Mouse (Mus musculus) kidney, embryonic 16.5 days (tissue): Measurements from ENCODE around the gene B3gntl1. TPM values are rescaled to one million over a fixed set of nuclear protein-coding genes. Genes with fewer than 3 reads are reported as not detected.

Experiments used
- ATAC-seq: fragments of 200-750 bp; cut with Nextera tagmentation; 2 replicates; pipeline ENCODE4 v1.8.0; 2017; ENCODE audit warnings: moderate TSS enrichment; ENCODE audit not compliant: low FRiP score, low TSS enrichment
- H3K27ac ChIP-seq: fragments of 300-500 bp; sonication (generic); 2 replicates; pipeline ENCODE4 v1.5.1; 2014; ENCODE audit warnings: low read length
- H3K27me3 ChIP-seq: fragments of 300-500 bp; sonication (generic); 2 replicates; pipeline ENCODE4 v1.6.1; 2014; ENCODE audit warnings: low read length, control low read depth, mixed read lengths; ENCODE audit not compliant: insufficient read depth
- H3K36me3 ChIP-seq: fragments of 300-500 bp; sonication (generic); 2 replicates; pipeline ENCODE4 v1.6.1; 2014; ENCODE audit warnings: low read length, control low read depth, mixed read lengths; ENCODE audit not compliant: insufficient read depth
- H3K4me1 ChIP-seq: fragments of 300-500 bp; sonication (generic); 2 replicates; pipeline ENCODE4 v1.6.1; 2014; ENCODE audit warnings: low read length, control low read depth, mixed read lengths; ENCODE audit not compliant: insufficient read depth
- H3K4me2 ChIP-seq: fragments of 300-500 bp; sonication (generic); replicated peaks from 2 replicates; pipeline ENCODE4 v1.6.1; 2014; ENCODE audit warnings: low read depth, low read length
- H3K4me3 ChIP-seq: fragments of 300-500 bp; sonication (generic); 2 replicates; pipeline ENCODE4 v1.5.1; 2014; ENCODE audit warnings: mild to moderate bottlenecking, low read length
- H3K9ac ChIP-seq: fragments of 300-500 bp; sonication (generic); replicated peaks from 2 replicates; pipeline ENCODE4 v1.6.1; 2014; ENCODE audit warnings: low read length
- H3K9me3 ChIP-seq: fragments of 300-500 bp; sonication (generic); 2 replicates; pipeline ENCODE4 v1.6.1; 2016; ENCODE audit warnings: low read length, control low read depth
- whole genome bisulfite sequencing: fragments of 180-500 bp; shearing (Covaris S2); extraction: QIAGEN DNeasy Blood & Tissue Kit; methylation state at CpG from one replicate; pipeline ENCODE4 v1.1.7; 2014; 5-methylcytosine and 5-hydroxymethylcytosine counted together
- polyA plus RNA-seq: library from polyadenylated mRNA; unstranded; fragments of >200 nt; fragmentation: Nextera tagmentation; extraction: Ambion mirVana; gene quantifications from 2 replicates; pipeline ENCODE4 v1.2.1, GENCODE M21; 2015

B3gntl1 gene
- polyA plus RNA-seq, 1 experiment from 2014 or later, result 8.8 TPM

DNA sequence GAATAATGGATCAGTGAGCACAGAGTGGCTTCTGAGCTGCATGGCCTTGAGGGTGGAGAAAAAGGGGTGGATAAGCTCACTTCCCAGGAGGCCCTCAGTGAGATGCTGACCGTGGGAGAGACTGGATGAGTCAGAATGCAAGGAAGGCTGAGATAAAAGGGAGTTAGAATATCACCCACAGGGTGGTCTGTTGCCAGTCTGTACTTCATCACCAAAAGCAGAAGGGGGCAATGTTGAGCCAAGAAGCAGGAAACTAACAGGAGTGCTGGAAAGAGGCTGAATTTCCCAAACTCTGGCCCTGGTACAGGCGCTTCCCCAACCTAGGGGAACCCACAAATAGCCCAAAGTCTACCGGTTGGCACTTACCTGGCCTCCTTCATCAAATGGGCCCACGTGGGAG, 42.5 kb downstream of the B3gntl1 start:
- 87% methylated on average over 4 of the region's 4 CpGs for WGBS
- ATAC-seq, result no peak
- Histone ChIP-seq H3K4me3 (no peak overlapping the region), H3K9me3 (no peaks in the 10 kb centered on the region), H3K36me3 (0 out of 2 replicates have a peak, but pooled peaks cover 6% of the 10 kb centered on the region), H3K4me2 (no peak overlapping the region), H3K9ac (no peak overlapping the region), H3K27me3 (no peaks in the 10 kb centered on the region), H3K27ac (no peak overlapping the region), H3K4me1 (no peaks in the 10 kb centered on the region)

DNA sequence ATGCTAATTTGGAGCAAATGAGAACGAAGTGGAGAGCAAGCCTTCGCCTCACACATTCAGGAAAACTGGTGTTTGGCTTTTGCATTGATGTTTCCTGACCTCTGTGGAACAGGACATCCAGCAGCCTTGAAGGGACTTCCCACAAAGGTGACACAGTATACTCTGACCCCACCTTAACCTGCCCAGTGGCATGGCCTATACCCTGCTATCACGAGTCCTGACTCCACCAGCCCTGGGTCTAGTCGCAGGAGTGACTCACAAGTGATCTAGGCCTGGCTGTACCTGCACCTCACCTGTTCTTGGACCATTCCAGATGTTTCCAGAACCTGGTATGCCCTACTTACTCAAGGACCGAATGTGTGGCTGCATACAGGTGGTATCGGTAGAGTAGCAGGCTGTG, 43.4 kb downstream of the B3gntl1 start:
- Histone ChIP-seq H3K9ac (no peak overlapping the region), H3K36me3 (0 out of 2 replicates have a peak, but pooled peaks cover 6% of the 10 kb centered on the region), H3K4me2 (no peak overlapping the region), H3K4me3 (no peak overlapping the region), H3K27ac (no peak overlapping the region), H3K27me3 (no peaks in the 10 kb centered on the region), H3K9me3 (no peaks in the 10 kb centered on the region), H3K4me1 (no peaks in the 10 kb centered on the region)
- ATAC-seq, result no peak
- WGBS, result 96% methylated on average over 6 of the region's 6 CpGs

DNA sequence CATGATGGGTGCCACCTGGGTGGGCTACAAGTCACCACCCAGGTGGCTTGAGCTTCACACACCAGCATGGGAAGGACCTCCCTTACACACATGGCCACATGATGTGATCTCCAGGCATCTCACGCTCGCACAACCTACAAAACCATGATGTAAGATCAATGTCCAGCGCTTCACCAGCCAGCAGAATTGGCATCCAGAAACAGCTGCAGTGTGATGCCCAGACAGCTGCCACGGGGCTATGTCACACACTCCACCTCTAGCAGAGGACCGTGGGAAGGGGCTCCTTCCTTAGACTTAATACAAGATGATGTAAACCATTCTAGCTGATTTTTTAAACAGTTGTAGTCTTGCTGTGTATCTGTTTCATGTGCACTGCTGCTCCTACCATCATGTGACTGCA, 45.4 kb downstream of the B3gntl1 start:
- no peak overlapping the region for H3K9ac ChIP-seq
- H3K4me3 ChIP-seq, result no peak overlapping the region
- H3K27me3 ChIP-seq, result no peaks in the 10 kb centered on the region
- H3K9me3 ChIP-seq, result no peaks in the 10 kb centered on the region
- 92% methylated on average over 5 of the region's 5 CpGs for WGBS
- H3K36me3 ChIP-seq, result peaks cover 12% of the 10 kb centered on the region; the same call in 1 of the 2 replicates
- ATAC-seq, result no peak
- H3K27ac ChIP-seq, result no peak overlapping the region
- H3K4me1 ChIP-seq, result no peaks in the 10 kb centered on the region
- H3K4me2 ChIP-seq, result no peak overlapping the region

DNA sequence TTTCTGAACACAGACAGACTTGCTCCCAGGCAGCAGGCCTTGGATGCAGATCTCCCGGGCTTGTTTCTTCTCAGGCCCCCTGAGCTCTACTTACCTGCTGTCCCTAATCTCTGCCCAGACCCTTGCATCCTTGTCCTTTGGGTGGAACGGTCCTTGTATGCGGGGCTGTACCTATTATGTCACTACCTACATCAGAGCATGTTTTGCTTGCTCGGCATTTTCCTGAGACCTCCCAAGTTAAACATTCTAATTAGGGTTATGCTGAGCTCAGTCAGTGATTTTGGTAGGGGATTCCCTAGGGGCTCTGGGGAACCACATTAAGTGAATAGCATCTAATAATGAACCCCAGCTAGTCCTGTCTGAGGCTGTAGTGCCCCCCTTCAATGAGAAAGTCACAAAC, 47.9 kb downstream of the B3gntl1 start:
- Histone ChIP-seq H3K27ac (no peak overlapping the region), H3K36me3 (peaks cover 14% of the 10 kb centered on the region; the same call in 1 of the 2 replicates), H3K4me1 (no peaks in the 10 kb centered on the region), H3K27me3 (no peaks in the 10 kb centered on the region), H3K4me3 (no peak overlapping the region), H3K9me3 (no peaks in the 10 kb centered on the region), H3K4me2 (no peak overlapping the region), H3K9ac (no peak overlapping the region)
- WGBS, result 88% methylated on average over 4 of the region's 4 CpGs
- no peak for ATAC-seq

DNA sequence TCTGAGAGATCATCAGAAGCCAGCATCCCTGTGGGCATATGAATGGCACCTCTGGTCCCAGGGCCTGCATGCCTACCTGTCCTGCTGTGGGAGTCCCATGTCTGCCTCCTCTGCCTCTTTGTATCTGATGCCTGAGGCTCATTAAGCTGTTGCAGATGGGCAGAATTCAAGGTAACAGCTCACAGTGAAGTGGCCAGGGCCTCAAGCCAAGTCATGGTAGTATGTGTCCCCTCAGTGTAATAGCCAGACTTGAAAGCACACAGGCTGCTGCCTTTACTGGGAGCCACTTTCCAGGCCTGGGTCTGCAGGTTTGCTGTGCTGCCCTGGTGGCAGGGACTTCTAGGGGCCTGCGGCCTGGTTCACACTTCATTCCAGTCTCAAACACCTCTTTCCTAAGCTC, 55.6 kb downstream of the B3gntl1 start:
- H3K9ac ChIP-seq, result no peak overlapping the region
- no peak overlapping the region for H3K4me3 ChIP-seq
- peaks cover 25% of the 10 kb centered on the region for H3K36me3 ChIP-seq
- no peaks in the 10 kb centered on the region for H3K27me3 ChIP-seq
- no peaks in the 10 kb centered on the region for H3K4me1 ChIP-seq
- 79% methylated on average over 1 of the region's 1 CpGs for WGBS
- no peak for ATAC-seq
- H3K9me3 ChIP-seq, result no peaks in the 10 kb centered on the region
- H3K27ac ChIP-seq, result no peak overlapping the region
- H3K4me2 ChIP-seq, result no peak overlapping the region

DNA sequence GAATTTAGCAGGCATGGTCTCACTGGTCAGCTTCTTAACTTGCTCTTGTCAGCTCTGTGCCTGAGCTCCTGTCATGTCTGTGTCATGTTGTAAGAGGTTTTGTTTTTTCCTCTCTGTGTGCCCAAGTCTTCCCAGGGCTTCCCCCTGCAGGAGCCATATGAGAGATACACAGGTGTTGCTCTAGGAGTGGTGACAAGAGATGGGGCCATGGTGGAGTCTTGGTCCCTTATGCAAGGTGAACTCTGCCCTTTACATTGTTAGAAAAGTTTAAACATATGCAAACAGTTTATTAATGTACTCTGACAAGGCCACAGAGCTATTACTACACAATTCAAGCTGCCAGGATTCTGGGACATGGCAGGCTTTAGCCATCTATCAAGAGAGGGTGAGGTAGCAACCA, 56.5 kb downstream of the B3gntl1 start:
- Histone ChIP-seq H3K4me1 (no peaks in the 10 kb centered on the region), H3K4me3 (no peak overlapping the region), H3K27me3 (no peaks in the 10 kb centered on the region), H3K4me2 (no peak overlapping the region), H3K9me3 (no peaks in the 10 kb centered on the region), H3K36me3 (peaks cover 26% of the 10 kb centered on the region), H3K27ac (no peak overlapping the region), H3K9ac (no peak overlapping the region)
- no peak for ATAC-seq

DNA sequence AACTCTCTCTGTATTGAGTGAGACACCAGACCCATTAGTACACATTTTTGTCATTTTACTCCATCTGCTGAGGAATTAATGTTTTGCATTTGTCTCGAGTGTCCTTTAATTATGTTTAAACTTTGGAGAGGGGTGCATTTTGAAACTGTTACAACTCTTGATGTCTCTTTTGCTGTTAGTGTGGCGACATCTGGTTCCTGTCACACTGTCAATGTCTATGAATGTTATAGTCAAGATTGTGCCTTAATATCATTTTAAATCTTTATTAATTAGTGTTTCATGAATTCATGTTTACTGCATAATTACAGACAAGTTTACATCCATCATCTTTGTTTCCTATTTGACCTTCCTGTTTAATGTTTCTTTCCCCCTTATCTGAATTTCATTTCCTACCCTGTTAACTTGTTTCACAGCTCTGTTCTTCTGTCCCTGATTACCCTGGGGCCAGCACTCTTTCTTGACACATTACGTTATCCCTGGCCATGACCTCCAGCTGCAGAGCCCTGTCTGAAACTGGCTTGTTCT, 56.9 kb downstream of the B3gntl1 start:
- Histone ChIP-seq H3K9me3 (no peaks in the 10 kb centered on the region), H3K27ac (no peak overlapping the region), H3K27me3 (no peaks in the 10 kb centered on the region), H3K4me3 (no peak overlapping the region), H3K4me1 (no peaks in the 10 kb centered on the region), H3K4me2 (no peak overlapping the region), H3K9ac (no peak overlapping the region), H3K36me3 (peaks cover 27% of the 10 kb centered on the region)
- WGBS, result 67% methylated on average over 3 of the region's 3 CpGs
- no peak for ATAC-seq

DNA sequence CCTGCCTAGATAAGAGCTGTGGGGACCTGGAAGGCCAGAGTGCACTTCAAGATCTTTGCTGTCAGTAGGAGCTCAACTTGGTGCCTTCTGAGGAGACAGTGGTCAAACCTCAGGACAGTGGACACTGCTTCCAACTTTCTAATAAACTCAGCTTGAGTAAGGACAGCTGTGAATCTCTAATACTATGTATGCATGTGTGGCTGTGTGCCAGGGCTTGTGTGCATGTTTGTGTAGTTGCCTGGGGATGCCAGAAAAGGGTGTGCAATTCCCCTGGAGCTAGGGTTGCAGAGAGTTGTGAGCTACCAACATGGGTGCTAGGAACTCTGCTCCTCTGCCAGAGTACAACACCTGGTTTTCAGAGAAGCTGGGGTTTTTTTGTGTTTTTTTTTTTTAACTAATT, 62.0 kb downstream of the B3gntl1 start:
- H3K27me3 ChIP-seq, result no peaks in the 10 kb centered on the region
- no peaks in the 10 kb centered on the region for H3K9me3 ChIP-seq
- H3K4me2 ChIP-seq, result no peak overlapping the region
- no peak for ATAC-seq
- H3K9ac ChIP-seq, result no peak overlapping the region
- H3K4me3 ChIP-seq, result no peak overlapping the region
- no peak overlapping the region for H3K27ac ChIP-seq
- H3K36me3 ChIP-seq, result peaks cover 21% of the 10 kb centered on the region
- no peaks in the 10 kb centered on the region for H3K4me1 ChIP-seq

DNA sequence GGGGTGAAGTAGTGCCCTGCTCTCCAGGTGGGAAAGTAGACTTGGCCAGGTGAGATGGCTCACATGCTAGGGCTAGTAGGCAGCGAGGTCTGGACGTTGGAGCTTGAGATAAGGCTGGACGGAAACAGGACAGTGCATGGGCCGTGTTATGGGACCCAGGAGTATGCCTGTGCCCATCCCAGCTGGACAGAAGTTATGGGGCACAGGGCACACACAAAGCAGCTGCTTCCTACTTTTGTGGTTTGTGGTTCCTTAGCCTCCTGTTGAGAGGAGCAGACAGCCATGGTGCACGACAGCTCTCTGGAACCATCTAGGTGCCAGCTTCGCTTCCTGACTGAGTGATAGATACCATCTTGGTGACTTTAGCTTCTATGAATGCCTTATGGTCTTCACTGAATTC, 67.3 kb downstream of the B3gntl1 start:
- ATAC-seq, result no peak
- Histone ChIP-seq H3K9me3 (no peaks in the 10 kb centered on the region), H3K4me3 (no peak overlapping the region), H3K27ac (no peak overlapping the region), H3K27me3 (no peaks in the 10 kb centered on the region), H3K9ac (no peak overlapping the region), H3K4me1 (no peaks in the 10 kb centered on the region), H3K36me3 (peaks cover 7% of the 10 kb centered on the region), H3K4me2 (no peak overlapping the region)
- WGBS, result 93% methylated on average over 6 of the region's 6 CpGs

DNA sequence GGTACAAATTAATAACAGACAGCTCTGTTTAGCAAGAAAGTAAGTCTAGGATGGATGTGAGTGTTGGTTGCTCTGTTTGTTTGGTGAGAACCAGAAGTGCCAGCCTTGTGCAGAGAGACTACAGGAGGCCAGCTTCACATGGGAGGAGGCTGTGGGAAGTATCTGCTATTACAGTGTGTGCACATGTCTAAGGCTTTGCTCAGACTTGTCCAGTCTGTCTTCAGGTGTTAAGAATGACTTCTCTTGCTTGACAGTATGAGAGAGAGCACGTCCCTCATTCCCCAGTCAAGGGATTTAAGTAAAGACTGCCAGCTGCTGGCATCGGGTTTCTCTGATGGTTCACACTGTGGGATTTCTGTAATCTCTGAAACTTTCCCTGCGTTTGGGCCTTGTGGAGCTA, 71.5 kb downstream of the B3gntl1 start:
- H3K36me3 ChIP-seq, result peaks cover 7% of the 10 kb centered on the region
- no peak overlapping the region for H3K9ac ChIP-seq
- H3K9me3 ChIP-seq, result no peaks in the 10 kb centered on the region
- ATAC-seq, result no peak
- no peaks in the 10 kb centered on the region for H3K4me1 ChIP-seq
- no peak overlapping the region for H3K27ac ChIP-seq
- 72% methylated on average over 3 of the region's 3 CpGs for WGBS
- no peaks in the 10 kb centered on the region for H3K27me3 ChIP-seq
- H3K4me3 ChIP-seq, result no peak overlapping the region
- H3K4me2 ChIP-seq, result no peak overlapping the region
